Mouse (Mus musculus) forebrain, embryonic 12.5 days (tissue): Measurements from ENCODE around the gene Gadl1. TPM values are rescaled to one million over a fixed set of nuclear protein-coding genes. Genes with fewer than 3 reads are reported as not detected.
A peak's percentile ranks its signal among the peaks of the same experiment; 100 is the strongest.

ENCODE experiments used
- ATAC-seq: fragments of 200-750 bp; cut with Nextera tagmentation; 2 replicates; pipeline ENCODE4 v1.8.0; 2017; ENCODE audit warnings: moderate TSS enrichment; ENCODE audit not compliant: low FRiP score
- H3K27ac ChIP-seq: fragments of 300-500 bp; sonication (generic); 2 replicates; pipeline ENCODE4 v1.5.1; 2016; ENCODE audit warnings: mild to moderate bottlenecking
- H3K27me3 ChIP-seq: fragments of 300-500 bp; sonication (generic); 2 replicates; pipeline ENCODE4 v1.6.1; 2016; ENCODE audit warnings: mild to moderate bottlenecking
- H3K36me3 ChIP-seq: fragments of 300-500 bp; sonication (generic); replicated peaks from 2 replicates; pipeline ENCODE4 v1.6.1; 2016; ENCODE audit warnings: mild to moderate bottlenecking
- H3K4me1 ChIP-seq: fragments of 300-500 bp; sonication (generic); 2 replicates; pipeline ENCODE4 v1.6.1; 2016
- H3K4me2 ChIP-seq: fragments of 300-500 bp; sonication (generic); 2 replicates; pipeline ENCODE4 v1.6.1; 2016; ENCODE audit warnings: mild to moderate bottlenecking, moderate library complexity
- H3K4me3 ChIP-seq: fragments of 300-500 bp; sonication (generic); replicated peaks from 2 replicates; pipeline ENCODE4 v1.5.1; 2016; ENCODE audit warnings: mild to moderate bottlenecking
- H3K9ac ChIP-seq: fragments of 300-500 bp; sonication (generic); 2 replicates; pipeline ENCODE4 v1.6.1; 2016; ENCODE audit warnings: mild to moderate bottlenecking
- H3K9me3 ChIP-seq: fragments of 300-500 bp; sonication (generic); 2 replicates; pipeline ENCODE4 v1.6.1; 2016
- WGBS: fragments of 180-500 bp; shearing (Covaris S2); methylation state at CpG from one replicate; pipeline ENCODE4 v1.1.7; 2016; 5-methylcytosine and 5-hydroxymethylcytosine counted together
- polyA plus RNA-seq: library from polyadenylated mRNA; unstranded; fragments of >200 nt; fragmentation: Nextera tagmentation; extraction: Ambion mirVana; gene quantifications from 2 replicates; pipeline ENCODE4 v1.2.1, GENCODE M21; 2016

Gene Gadl1
- polyA plus RNA-seq, 1 experiment from 2014 or later: 0.38 TPM

- Histone ChIP-seq H3K4me3 (no peak overlapping the region), H3K9me3 (no peaks in the 10 kb centered on the region), H3K4me1 (peaks cover 5% of the 10 kb centered on the region; the same call in 1 of the 2 replicates), H3K36me3 (no peaks in the 10 kb centered on the region), H3K27ac (no peak overlapping the region), H3K9ac (no peak overlapping the region), H3K4me2 (no peak overlapping the region), H3K27me3 (no peaks in the 10 kb centered on the region)
- no peak for ATAC-seq
- 87% methylated on average over 9 of the region's 9 CpGs for WGBS
These were observed 190.8 kb downstream of the Gadl1 start for GRCm38 (mm10) chr9:116100015-116100414.

GRCm38 (mm10) chr9:116101842-116102241, 192.6 kb downstream of the Gadl1 start:
- ATAC-seq: no peak
- H3K27me3 ChIP-seq: no peaks in the 10 kb centered on the region
- peaks cover 5% of the 10 kb centered on the region; the same call in 1 of the 2 replicates for H3K4me1 ChIP-seq
- H3K4me2 ChIP-seq: no peak overlapping the region
- H3K4me3 ChIP-seq: no peak overlapping the region
- H3K27ac ChIP-seq: no peak overlapping the region
- WGBS: 86% methylated on average over 11 of the region's 11 CpGs
- no peaks in the 10 kb centered on the region for H3K36me3 ChIP-seq
- no peaks in the 10 kb centered on the region for H3K9me3 ChIP-seq
- H3K9ac ChIP-seq: no peak overlapping the region

- ATAC-seq: no peak
- Histone ChIP-seq H3K9me3 (no peaks in the 10 kb centered on the region), H3K27ac (no peak overlapping the region), H3K4me3 (no peak overlapping the region), H3K27me3 (no peaks in the 10 kb centered on the region), H3K4me1 (no peaks in the 10 kb centered on the region), H3K36me3 (0 out of 2 replicates have a peak, but pooled peaks cover 5% of the 10 kb centered on the region), H3K4me2 (no peak overlapping the region), H3K9ac (no peak overlapping the region)
- WGBS: 93% methylated on average over 17 of the region's 17 CpGs
These were observed 195.5 kb downstream of the Gadl1 start for GRCm38 (mm10) chr9:116104770-116105169.

GRCm38 (mm10) chr9:116108729-116109128, 199.5 kb downstream of the Gadl1 start:
- H3K4me3 ChIP-seq: no peak overlapping the region
- no peak overlapping the region for H3K4me2 ChIP-seq
- H3K27me3 ChIP-seq: no peaks in the 10 kb centered on the region
- H3K4me1 ChIP-seq: no peaks in the 10 kb centered on the region
- 84% methylated on average over 2 of the region's 2 CpGs for WGBS
- 0 out of 2 replicates have a peak, but pooled peaks cover 5% of the 10 kb centered on the region for H3K36me3 ChIP-seq
- no peak overlapping the region for H3K9ac ChIP-seq
- H3K9me3 ChIP-seq: no peaks in the 10 kb centered on the region
- H3K27ac ChIP-seq: no peak overlapping the region
- ATAC-seq: no peak

DNA sequence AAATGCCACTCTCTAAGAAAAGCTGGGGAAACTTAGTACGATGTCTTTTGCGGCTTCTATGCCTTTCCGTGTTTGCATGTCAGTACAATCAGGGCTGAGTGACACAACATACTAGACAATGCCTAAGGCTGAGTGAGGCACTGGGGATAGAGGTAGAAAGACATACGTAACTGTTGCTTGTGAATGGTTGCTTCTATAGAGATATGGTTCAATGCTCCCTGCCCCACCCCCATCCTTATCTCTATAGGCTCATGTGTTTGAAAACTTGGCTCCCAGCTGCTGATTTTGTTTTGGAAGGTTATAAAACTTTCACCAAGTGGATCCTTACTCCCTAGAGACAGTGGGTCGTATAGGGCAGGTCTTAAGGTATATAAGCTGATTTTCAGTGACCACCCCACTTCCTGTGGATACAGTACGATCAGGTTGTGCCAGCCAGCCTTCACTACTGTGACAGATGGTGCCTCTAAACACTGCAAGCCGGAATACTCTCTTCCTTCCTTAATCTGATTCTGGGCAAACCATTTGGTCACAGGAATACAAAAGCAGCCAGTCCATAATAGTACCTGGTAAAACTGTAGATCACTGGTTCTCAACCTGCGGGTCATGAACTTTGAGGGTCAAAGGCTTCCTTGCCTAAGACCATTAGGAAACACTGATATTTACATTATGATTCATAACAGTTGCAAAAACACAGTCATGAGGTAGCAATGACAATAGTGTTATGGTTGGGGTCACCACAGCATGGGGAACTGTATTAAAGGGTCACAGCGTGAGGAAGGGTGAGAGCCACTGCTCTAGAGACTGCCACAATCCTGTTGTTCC, 202.1 kb downstream of the Gadl1 start:
- Histone ChIP-seq H3K9me3 (no peaks in the 10 kb centered on the region), H3K9ac (no peak overlapping the region), H3K4me3 (no peak overlapping the region), H3K27me3 (no peaks in the 10 kb centered on the region), H3K4me2 (no peak overlapping the region), H3K4me1 (no peaks in the 10 kb centered on the region), H3K36me3 (0 out of 2 replicates have a peak, but pooled peaks cover 5% of the 10 kb centered on the region), H3K27ac (no peak overlapping the region)
- WGBS: 90% methylated on average over 9 of the region's 9 CpGs
- ATAC-seq: no peak

DNA sequence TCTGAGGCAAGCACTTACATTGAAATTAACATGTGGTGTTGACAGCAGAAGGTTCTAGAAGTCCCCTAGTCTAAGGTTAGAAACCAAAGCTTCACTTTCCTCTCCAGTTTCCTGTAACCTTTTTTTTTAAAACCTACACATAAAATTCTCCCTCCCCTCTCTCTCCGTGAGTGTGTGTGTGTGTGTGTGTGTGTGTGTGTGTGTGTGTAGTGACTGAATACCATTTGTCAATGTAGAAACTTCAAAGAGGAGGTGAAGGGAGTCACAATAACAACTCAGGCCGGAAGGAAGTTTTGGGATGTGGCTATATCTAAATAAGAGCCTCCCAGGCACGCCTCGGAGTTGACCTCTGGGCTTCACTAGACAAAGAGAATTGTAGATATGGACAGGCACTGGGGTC, 205.1 kb downstream of the Gadl1 start:
- Histone ChIP-seq H3K9me3 (no peaks in the 10 kb centered on the region), H3K27me3 (no peaks in the 10 kb centered on the region), H3K4me1 (0 out of 2 replicates have a peak, but pooled peaks cover 8% of the 10 kb centered on the region), H3K9ac (no peak overlapping the region), H3K27ac (no peak overlapping the region), H3K4me2 (no peak overlapping the region), H3K4me3 (no peak overlapping the region), H3K36me3 (0 out of 2 replicates have a peak, but pooled peaks cover 3% of the 10 kb centered on the region)
- no peak for ATAC-seq
- 73% methylated on average over 4 of the region's 4 CpGs for WGBS

DNA sequence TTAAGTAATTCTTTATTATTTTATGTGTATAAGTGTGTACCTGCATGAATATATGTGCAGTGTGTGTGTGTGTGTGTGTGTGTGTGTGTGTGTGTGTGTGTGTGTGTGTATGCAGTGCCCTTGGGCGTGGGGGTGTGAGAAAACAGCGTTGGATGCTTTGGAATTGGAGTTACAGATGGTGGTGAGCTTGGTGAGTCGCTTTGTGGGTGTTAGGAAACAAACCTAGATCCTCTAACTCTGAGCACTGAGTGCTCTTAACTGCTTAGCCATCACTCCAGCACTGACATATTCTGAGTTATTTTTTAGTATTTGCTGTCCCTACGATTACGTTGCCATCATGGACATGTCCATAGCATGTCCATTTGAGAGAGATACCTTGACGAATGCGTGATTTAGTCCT, 206.6 kb downstream of the Gadl1 start:
- ATAC-seq: no peak
- Histone ChIP-seq H3K4me2 (no peak overlapping the region), H3K9me3 (no peaks in the 10 kb centered on the region), H3K36me3 (no peaks in the 10 kb centered on the region), H3K27ac (no peak overlapping the region), H3K4me1 (0 out of 2 replicates have a peak, but pooled peaks cover 8% of the 10 kb centered on the region), H3K9ac (no peak overlapping the region), H3K27me3 (no peaks in the 10 kb centered on the region), H3K4me3 (no peak overlapping the region)
- 91% methylated on average over 7 of the region's 7 CpGs for WGBS

GRCm38 (mm10) chr9:116118332-116118872, 209.1 kb downstream of the Gadl1 start:
- Histone ChIP-seq H3K9me3 (no peaks in the 10 kb centered on the region), H3K4me1 (0 out of 2 replicates have a peak, but pooled peaks cover 8% of the 10 kb centered on the region), H3K27me3 (no peaks in the 10 kb centered on the region), H3K4me3 (no peak overlapping the region), H3K4me2 (no peak overlapping the region), H3K27ac (peak overlapping the region; percentile 63; the same call in 1 of the 2 replicates), H3K9ac (no peak overlapping the region), H3K36me3 (no peaks in the 10 kb centered on the region)
- 38% methylated on average over 8 of the region's 8 CpGs for whole genome bisulfite sequencing
- ATAC-seq: peak; percentile 55; the same call in 1 of the 2 replicates

DNA sequence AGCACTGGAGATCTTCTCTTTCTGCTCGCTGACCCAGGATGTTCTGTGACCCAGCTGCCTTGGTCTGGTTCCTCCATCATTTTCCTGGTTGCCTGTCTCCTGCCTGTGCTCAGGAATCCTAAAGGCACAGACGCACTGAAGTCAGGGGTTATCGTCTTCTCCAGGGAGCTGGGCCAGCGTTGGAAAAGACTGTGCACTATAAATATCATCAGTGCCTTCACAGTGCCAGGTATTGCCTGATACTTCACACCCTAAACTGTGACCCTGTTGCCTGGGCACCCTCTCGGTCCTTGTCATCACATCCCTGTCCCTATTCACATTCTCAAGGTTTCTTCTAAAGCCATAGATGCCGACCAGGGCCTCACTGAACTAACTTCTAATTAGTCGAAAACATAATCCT, 210.7 kb downstream of the Gadl1 start:
- H3K27ac ChIP-seq: no peak overlapping the region
- no peaks in the 10 kb centered on the region for H3K36me3 ChIP-seq
- H3K4me2 ChIP-seq: no peak overlapping the region
- H3K9ac ChIP-seq: no peak overlapping the region
- no peak overlapping the region for H3K4me3 ChIP-seq
- H3K4me1 ChIP-seq: 0 out of 2 replicates have a peak, but pooled peaks cover 8% of the 10 kb centered on the region
- WGBS: 75% methylated on average over 7 of the region's 7 CpGs
- no peaks in the 10 kb centered on the region for H3K9me3 ChIP-seq
- no peak for ATAC-seq
- H3K27me3 ChIP-seq: no peaks in the 10 kb centered on the region

DNA sequence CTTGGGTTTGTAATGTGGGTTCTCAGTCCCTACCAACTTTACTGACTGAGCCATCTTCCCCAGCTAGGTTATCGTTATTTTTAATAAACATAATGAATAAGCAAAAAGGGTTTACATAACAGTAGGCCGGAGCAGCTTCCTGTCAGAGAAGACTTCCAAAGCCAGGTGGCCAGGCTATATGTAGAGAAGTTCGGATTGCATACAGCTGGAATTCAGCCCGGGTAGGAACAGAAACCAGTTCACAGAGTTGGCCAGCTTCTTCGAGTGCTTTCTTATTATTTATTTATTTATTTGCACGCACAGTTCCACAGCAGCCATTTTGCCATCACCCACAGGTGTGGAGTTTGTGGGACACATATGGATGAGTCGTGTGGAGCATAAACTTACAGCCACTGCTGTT, 212.2 kb downstream of the Gadl1 start:
- ATAC-seq: no peak
- Histone ChIP-seq H3K27me3 (no peaks in the 10 kb centered on the region), H3K36me3 (no peaks in the 10 kb centered on the region), H3K9ac (no peak overlapping the region), H3K9me3 (no peaks in the 10 kb centered on the region), H3K27ac (no peak overlapping the region), H3K4me1 (peaks cover 13% of the 10 kb centered on the region; the same call in 1 of the 2 replicates), H3K4me2 (no peak overlapping the region), H3K4me3 (no peak overlapping the region)
- 91% methylated on average over 7 of the region's 7 CpGs for WGBS

GRCm38 (mm10) chr9:116122544-116122943, 213.3 kb downstream of the Gadl1 start:
- Histone ChIP-seq H3K27ac (no peak overlapping the region), H3K27me3 (no peaks in the 10 kb centered on the region), H3K4me3 (no peak overlapping the region), H3K36me3 (no peaks in the 10 kb centered on the region), H3K9me3 (no peaks in the 10 kb centered on the region), H3K4me2 (no peak overlapping the region), H3K4me1 (peaks cover 13% of the 10 kb centered on the region; the same call in 1 of the 2 replicates), H3K9ac (no peak overlapping the region)
- WGBS: 82% methylated on average over 6 of the region's 6 CpGs
- no peak for ATAC-seq

DNA sequence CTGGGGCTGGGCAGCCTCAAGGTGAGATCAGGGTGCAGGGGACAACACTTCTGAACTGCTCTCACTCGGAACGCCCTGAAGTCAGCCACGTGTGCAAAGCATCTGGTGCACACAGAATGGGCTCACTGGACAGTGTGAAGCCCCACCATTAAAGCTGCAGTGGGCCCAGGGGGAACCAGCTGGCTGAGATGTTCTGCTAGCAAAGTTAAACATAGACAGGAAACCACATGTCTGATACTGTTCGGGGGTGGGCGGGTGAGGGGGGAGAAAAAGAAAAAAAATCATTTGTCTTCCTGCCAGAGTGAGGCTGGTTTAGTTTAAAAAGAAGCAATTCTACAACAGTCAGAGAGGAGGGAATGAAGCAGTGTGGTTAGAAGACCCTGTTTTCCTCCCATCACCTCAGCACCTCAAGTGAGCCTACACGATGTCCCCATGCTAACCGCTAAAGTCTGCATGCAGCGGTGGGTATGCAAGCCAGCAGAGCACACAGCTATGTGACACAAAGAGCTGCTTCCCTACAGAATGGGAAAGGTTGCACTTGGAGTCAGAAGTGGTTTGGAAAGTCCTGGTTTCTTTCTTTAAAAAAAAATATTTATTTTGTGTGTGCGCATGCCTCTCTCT, 213.8 kb downstream of the Gadl1 start:
- H3K27me3 ChIP-seq: no peaks in the 10 kb centered on the region
- no peak overlapping the region for H3K9ac ChIP-seq
- ATAC-seq: no peak
- no peak overlapping the region for H3K27ac ChIP-seq
- H3K4me3 ChIP-seq: no peak overlapping the region
- 74% methylated on average over 9 of the region's 9 CpGs for WGBS
- no peaks in the 10 kb centered on the region for H3K9me3 ChIP-seq
- no peaks in the 10 kb centered on the region for H3K36me3 ChIP-seq
- H3K4me2 ChIP-seq: no peak overlapping the region
- peaks cover 13% of the 10 kb centered on the region; the same call in 1 of the 2 replicates for H3K4me1 ChIP-seq
